Mouse (Mus musculus) megakaryocyte, embryonic 14.5 days (primary cell): ENCODE results near the gene Ggt1. TPM values are rescaled to one million over a fixed set of nuclear protein-coding genes. Genes with fewer than 3 reads are reported as not detected.

Source experiments
- H3K27me3 ChIP-seq: replicated peaks from 2 replicates; pipeline ENCODE3; 2012; ENCODE audit warnings: inconsistent platforms
- H3K36me3 ChIP-seq: replicated peaks from 2 replicates; pipeline ENCODE3; 2012; ENCODE audit warnings: low read length, inconsistent platforms, mixed read lengths
- H3K4me1 ChIP-seq: 2 replicates; pipeline ENCODE4 v1.6.1; 2012; ENCODE audit warnings: inconsistent platforms
- H3K4me3 ChIP-seq: replicated peaks from 2 replicates; pipeline ENCODE3; 2012; ENCODE audit warnings: moderate library complexity, mild to moderate bottlenecking, inconsistent platforms
- H3K9me3 ChIP-seq: 2 replicates; pipeline ENCODE4 v1.6.1; 2012; ENCODE audit warnings: inconsistent platforms
- FLI1 ChIP-seq: IDR thresholded peaks from 2 replicates; pipeline ENCODE4 v1.6.1; 2012; ENCODE audit warnings: low read length, inconsistent platforms, mixed read lengths
- GATA1 ChIP-seq: IDR thresholded peaks from 3 replicates; pipeline ENCODE4 v1.6.1; 2012; ENCODE audit warnings: mixed read lengths, low read length, inconsistent platforms, borderline replicate concordance
- polyA plus RNA-seq: library from polyadenylated mRNA; stranded (reverse); fragments of >175 nt; gene quantifications from 2 replicates; pipeline ENCODE4 v1.2.3, GENCODE M21; 2012; ENCODE audit warnings: low replicate concordance; ENCODE audit not compliant: insufficient read depth

Ggt1 gene
- polyA plus RNA-seq, 1 experiment = 0.84 TPM

- Histone ChIP-seq H3K4me1 (peaks cover 28% of the 10 kb centered on the region), H3K4me3 (no peak overlapping the region), H3K36me3 (no peaks in the 10 kb centered on the region), H3K9me3 (peaks cover 13% of the 10 kb centered on the region), H3K27me3 (peaks cover 39% of the 10 kb centered on the region)
- TF ChIP-seq FLI1 (no peak), GATA1 (no peak)
Observed at GRCm38 (mm10) chr10:75548486-75548885, 12.9 kb upstream of the Ggt1 start.

- peaks cover 39% of the 10 kb centered on the region for H3K4me1 ChIP-seq
- H3K27me3 ChIP-seq = peaks cover 45% of the 10 kb centered on the region
- TF ChIP-seq FLI1 = no peak
- no peak for TF ChIP-seq GATA1
- H3K36me3 ChIP-seq = no peaks in the 10 kb centered on the region
- H3K4me3 ChIP-seq = no peak overlapping the region
- H3K9me3 ChIP-seq = peaks cover 9% of the 10 kb centered on the region
Observed at GRCm38 (mm10) chr10:75549886-75550285, 11.5 kb upstream of the Ggt1 start.

- H3K4me1 ChIP-seq = peaks cover 52% of the 10 kb centered on the region
- H3K36me3 ChIP-seq = no peaks in the 10 kb centered on the region
- H3K4me3 ChIP-seq = peak overlapping the region; percentile 9
- no peaks in the 10 kb centered on the region for H3K9me3 ChIP-seq
- no peak for TF ChIP-seq GATA1
- TF ChIP-seq FLI1 = no peak
- H3K27me3 ChIP-seq = peaks cover 53% of the 10 kb centered on the region
Observed at GRCm38 (mm10) chr10:75551175-75551574, 10.2 kb upstream of the Ggt1 start.

- peaks cover 52% of the 10 kb centered on the region for H3K4me1 ChIP-seq
- no peak for TF ChIP-seq FLI1
- TF ChIP-seq GATA1 = no peak
- H3K4me3 ChIP-seq = no peak overlapping the region
- H3K27me3 ChIP-seq = peaks cover 62% of the 10 kb centered on the region
- H3K36me3 ChIP-seq = no peaks in the 10 kb centered on the region
- no peaks in the 10 kb centered on the region for H3K9me3 ChIP-seq
Observed at GRCm38 (mm10) chr10:75552106-75552505, 9.3 kb upstream of the Ggt1 start.

- Histone ChIP-seq H3K4me3 (no peak overlapping the region), H3K4me1 (peaks cover 52% of the 10 kb centered on the region), H3K36me3 (no peaks in the 10 kb centered on the region), H3K27me3 (peaks cover 69% of the 10 kb centered on the region), H3K9me3 (no peaks in the 10 kb centered on the region)
- TF ChIP-seq GATA1 (no peak), FLI1 (no peak)
Observed at GRCm38 (mm10) chr10:75552701-75553450, 8.5 kb upstream of the Ggt1 start.

GRCm38 (mm10) chr10:75554090-75554489 is 7.3 kb upstream of the Ggt1 start:
- Histone ChIP-seq H3K4me3 (no peak overlapping the region), H3K27me3 (peaks cover 76% of the 10 kb centered on the region), H3K36me3 (no peaks in the 10 kb centered on the region), H3K9me3 (no peaks in the 10 kb centered on the region), H3K4me1 (peaks cover 60% of the 10 kb centered on the region)
- TF ChIP-seq GATA1 (no peak), FLI1 (no peak)

GRCm38 (mm10) chr10:75555557-75555956 is 5.8 kb upstream of the Ggt1 start:
- H3K9me3 ChIP-seq = no peaks in the 10 kb centered on the region
- H3K4me3 ChIP-seq = no peak overlapping the region
- H3K4me1 ChIP-seq = peaks cover 75% of the 10 kb centered on the region
- no peaks in the 10 kb centered on the region for H3K36me3 ChIP-seq
- peaks cover 84% of the 10 kb centered on the region for H3K27me3 ChIP-seq
- TF ChIP-seq GATA1 (no peak), FLI1 (no peak)

- Histone ChIP-seq H3K4me3 (no peak overlapping the region), H3K9me3 (0 out of 2 replicates have a peak, but pooled peaks cover 2% of the 10 kb centered on the region), H3K4me1 (peaks cover 76% of the 10 kb centered on the region), H3K27me3 (peaks cover 86% of the 10 kb centered on the region), H3K36me3 (no peaks in the 10 kb centered on the region)
- TF ChIP-seq FLI1 (no peak), GATA1 (no peak)
Observed at GRCm38 (mm10) chr10:75556026-75556425, 5.4 kb upstream of the Ggt1 start.

- no peak overlapping the region for H3K4me3 ChIP-seq
- peaks cover 14% of the 10 kb centered on the region for H3K9me3 ChIP-seq
- H3K4me1 ChIP-seq = peaks cover 62% of the 10 kb centered on the region
- no peak for TF ChIP-seq FLI1
- TF ChIP-seq GATA1 = no peak
- peaks cover 90% of the 10 kb centered on the region for H3K27me3 ChIP-seq
- H3K36me3 ChIP-seq = no peaks in the 10 kb centered on the region
Observed at GRCm38 (mm10) chr10:75558515-75558914, 2.9 kb upstream of the Ggt1 start.

- peaks cover 14% of the 10 kb centered on the region for H3K9me3 ChIP-seq
- H3K36me3 ChIP-seq = no peaks in the 10 kb centered on the region
- peaks cover 91% of the 10 kb centered on the region for H3K27me3 ChIP-seq
- TF ChIP-seq FLI1 = no peak
- TF ChIP-seq GATA1 = no peak
- H3K4me3 ChIP-seq = peak overlapping the region; percentile 5
- peaks cover 62% of the 10 kb centered on the region for H3K4me1 ChIP-seq
Observed at GRCm38 (mm10) chr10:75559041-75559675, 2.2 kb upstream of the Ggt1 start.
